Mouse (Mus musculus): ENCODE measurements at regions not wholly inside any gene's neighbourhood (a gene's known extent, or its start where the extent isn't known, plus 50 kb on each side); places are given as distances from the start of the nearest gene placed in this dataset.

DNA sequence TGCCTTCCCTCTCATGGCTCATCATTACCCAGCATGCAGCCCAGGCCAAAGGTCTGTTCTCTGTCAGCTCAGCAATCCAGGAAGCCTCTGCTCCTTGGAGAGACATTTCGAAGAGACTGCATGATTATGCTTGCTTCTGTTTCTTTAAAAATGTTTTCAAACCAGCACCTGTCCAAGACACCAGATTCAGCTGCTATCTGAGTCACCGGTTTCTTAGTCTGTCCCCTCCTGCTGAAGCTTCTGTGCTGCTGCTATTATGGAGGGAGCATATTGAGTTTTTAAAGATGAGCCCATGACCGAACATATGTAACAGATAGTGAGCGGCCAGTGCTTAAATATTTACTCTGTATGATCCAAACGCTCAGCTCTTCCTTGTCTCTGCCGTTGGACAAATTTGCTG lies 506.2 kb downstream of the Med13l start:
- peak; percentile 27 for DNase-seq

DNA sequence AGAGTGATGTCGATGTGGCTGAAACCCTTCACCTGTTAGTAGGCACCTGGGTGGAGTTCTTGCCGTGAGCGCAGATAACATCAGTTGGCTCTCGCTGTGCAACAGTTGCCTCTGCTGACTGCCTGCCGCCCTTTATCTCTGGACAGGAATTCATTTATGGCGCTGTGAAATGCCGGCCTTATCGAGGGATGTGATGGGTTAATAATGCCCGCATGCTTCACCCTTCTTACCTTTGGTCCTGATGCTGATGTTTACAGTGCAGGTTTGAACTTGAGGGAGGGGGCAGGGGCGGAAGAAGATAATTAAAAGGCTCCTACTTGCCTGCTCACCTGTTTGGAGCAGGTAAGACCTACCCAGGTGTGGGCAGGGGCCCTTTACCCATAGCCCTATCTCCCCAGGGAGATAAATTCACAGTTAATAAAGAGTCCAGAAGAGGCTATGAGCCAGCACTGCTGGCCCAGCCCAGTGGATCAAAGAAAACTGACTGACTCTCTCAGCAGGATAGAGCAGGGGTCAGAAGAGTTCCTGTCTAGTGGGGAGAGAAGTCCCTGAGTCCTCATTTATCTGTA lies 509.4 kb downstream of the Med13l start:
- no peak for DNase-seq

DNA sequence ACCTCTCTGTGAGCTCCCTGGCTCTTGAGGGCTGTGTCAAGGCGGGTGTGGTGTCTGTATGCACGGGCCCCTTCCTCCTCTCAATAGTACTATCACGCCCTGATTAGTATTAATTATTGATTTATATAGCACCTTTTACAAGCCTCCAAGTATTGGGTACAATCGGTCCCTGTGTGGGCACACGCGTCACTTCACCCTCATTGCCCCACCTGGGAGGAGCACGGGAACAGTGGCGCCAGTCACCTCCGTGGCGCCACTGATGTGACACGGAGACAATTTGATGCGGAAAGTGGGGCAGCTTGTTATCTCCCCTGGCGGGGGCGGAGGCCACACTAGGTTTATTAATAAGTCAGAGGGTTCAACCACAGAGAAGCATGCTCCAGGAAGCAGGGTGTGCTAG lies 512.2 kb downstream of the Med13l start:
- DNase-seq, result no peak

DNA sequence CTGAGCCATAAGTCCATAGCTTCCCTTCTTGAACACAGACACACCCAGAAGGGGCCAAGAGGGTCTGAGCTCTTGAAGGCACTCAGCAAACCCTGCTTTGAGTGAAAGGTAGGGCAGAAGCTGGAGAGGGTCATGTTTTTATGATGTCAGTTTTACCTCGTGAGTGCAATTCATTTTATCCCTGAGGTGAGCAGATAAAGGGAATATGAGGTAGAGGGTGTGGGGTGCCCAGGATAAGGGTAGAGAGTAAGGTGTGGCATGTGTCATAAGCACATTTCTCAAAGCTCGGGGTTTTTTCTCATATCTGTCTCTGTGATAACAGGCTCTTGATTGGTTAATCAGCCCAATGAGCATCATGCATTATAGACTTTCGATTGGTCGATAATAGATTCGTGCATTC lies 520.3 kb downstream of the Med13l start:
- DNase-seq, result no peak

DNA sequence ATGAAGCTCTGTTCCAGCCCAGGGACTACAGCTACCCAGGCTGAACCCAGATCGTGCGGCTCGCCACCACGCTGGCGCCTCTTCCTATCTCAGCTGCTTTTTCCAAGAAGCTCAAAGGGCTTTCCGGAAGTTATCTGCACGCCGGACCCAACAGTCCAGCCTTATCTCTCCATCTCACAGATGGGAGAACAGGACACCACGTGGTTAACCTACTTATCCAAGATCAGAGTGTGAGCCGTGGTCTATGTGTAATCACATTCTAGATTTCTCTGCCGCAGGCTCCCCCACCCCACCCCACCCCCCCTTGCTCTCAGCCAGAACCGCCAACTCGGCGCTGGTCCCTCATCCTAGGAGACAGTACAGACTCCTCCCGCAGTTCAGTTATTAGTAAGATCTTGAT lies 522.4 kb downstream of the Med13l start:
- no peak for DNase-seq

DNA sequence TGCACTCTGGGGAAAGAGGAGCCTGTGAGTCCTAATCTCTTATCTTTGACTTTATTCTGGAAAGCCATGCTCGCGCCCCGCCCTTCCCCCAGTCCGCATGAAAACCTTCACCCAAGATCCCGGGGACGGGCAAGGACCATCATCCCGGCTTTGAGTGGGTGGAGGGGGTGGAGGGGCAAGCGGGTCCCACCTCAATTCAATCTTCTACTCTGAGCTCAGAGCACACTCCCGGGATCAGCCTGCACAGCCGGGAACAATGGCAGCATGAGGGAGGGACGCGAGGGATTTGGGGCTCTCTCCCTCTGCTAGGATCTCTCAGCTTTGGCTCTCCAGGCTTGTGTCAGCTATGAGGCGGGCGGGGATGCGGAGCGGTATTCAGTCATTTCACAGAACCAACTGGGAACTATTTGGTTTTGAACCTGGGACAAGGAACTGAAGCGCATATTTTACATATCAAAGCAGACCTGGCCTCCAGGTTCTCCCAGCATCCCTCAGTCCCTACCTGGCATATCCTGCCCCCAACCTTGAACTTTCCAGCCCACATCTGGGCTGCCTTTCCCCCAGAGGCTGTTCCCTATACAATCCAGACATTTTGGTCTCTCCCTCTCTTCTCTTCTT lies 537.2 kb downstream of the Med13l start:
- no peak for DNase-seq

DNA sequence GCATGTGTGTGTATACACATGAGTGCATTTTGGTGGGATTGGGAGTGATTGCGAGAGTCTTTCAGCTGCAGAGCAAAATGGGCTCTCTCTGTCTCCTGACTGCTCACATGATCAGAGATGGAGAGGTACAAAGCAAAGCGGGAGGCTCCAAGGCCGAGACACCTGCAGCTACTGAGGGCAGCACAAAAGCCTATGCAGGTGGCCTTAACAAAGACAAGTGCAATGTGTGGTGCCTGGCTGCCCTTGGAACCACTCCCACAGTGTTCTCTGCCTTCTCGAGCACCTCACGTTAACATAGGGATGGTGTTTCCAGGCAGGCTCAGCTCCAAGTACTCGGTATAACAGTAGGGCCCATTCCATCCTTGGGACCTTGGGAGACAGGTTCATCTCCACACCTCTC lies 539.3 kb downstream of the Med13l start:
- DNase-seq, result no peak

DNA sequence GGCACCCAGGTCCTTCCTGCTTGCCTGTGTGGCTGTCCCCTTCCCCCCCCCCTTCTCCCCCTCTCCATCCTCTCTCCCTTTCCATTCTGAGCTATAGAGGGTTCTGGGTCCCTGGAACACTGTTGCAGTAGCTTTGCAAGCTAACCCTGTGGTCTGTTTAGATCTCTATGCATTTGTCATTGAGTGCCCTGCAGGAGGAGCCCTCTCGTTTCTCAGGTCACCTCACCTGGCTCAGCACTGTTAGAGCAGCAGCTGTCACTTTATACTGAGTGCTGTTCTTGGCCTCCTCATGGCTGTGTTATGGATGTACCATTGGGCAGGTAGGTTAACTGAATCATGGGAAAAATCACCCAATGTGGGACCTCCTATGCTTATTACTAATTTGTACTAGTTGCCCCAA lies 543.0 kb downstream of the Med13l start:
- DNase-seq, result no peak

DNA sequence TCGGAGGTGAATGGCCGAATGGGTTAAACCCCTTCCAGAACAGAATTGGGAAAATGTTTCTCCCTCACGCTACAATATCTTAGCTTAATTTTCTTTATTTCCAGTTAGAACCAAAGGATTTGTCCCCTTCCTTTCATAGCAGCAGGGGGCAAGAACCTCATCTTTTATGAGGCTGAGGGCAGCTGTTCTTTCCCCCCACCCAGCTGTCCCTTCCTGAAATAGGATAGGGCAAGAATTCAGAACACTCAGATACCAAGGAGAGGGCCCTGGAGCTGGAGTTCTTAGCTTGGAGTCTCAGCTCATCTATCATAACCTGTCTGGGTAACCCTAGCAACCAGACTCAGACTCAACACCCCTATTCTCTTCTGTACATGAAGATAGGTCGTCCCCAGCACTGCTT lies 547.4 kb downstream of the Med13l start:
- DNase-seq, result no peak

DNA sequence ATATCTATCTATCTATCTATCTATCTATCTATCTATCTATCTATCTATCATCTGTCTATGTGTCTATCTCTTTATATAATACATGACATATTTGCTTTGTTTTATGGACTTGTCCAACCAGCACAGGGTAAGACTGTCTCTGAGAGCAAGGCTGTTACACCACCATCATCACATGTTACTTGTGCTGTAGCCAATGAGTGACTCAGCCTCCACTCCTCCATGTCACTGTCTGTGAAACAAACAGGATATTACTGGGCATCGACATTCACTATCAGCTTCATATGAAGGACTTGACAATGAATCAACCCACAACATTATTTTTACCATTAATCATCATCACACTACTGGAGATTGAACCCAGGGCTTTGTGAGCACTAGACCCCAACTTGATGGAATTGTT lies 549.0 kb downstream of the Med13l start:
- no peak for DNase-seq

DNA sequence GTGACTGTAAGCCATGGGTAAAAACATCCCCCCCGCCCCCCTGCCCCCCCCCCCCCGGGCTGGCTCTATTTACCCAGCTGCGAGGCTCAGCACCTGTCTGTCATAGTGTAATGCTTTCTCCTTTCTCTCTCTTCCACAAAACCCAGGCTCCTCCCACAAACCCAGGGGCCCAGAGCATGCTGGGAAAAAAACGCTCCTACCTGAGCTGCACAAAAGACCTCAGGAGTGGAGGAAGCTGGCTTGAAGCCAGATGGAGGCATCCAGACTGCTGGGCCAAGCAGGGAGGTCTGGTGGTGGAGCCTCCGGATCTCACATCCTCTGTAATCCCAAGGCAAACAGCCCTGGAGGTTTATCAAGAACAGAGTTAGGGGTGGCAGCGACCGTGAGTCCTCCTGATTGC lies 553.6 kb downstream of the Med13l start:
- DNase-seq, result no peak

DNA sequence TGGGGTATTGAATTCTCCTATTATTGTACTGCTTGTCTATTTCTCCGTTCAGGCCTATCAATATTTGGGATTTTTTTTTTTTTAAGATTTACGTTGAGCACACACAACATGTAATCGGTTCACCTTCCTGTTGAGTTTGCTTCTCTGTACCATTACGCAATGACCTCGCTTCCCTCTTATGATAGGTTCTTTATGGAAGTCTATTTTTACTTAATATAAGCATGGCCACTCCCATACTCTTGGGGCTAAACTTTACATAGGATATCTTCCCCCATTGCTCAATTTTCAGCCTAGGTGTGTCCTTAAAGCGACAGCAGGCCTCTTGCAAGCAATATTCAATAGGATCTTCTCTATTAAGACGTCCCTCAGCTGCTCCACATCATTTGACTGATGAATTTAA lies 544.7 kb upstream of the Tbx3 start:
- no peak for DNase-seq

DNA sequence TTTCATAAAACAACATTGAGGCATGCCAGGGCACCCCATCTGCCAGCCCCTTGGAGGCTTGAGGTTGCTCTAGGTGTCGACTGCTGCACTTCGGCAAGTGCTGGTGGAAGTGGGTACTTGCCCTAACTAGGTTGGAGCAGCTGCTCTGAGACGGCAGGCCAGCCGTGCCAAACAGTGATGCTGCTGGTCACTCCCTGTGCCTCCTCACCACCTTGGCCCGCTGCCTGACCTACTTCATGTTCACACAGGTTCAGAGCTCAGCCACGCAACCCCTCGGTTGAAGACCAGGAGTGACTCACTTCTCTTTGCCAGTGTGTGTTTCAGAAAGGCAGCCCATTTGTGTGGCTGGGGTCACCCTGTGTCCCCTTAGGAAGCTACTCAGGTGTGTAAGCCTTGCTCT lies 540.3 kb upstream of the Tbx3 start:
- DNase-seq, result no peak

DNA sequence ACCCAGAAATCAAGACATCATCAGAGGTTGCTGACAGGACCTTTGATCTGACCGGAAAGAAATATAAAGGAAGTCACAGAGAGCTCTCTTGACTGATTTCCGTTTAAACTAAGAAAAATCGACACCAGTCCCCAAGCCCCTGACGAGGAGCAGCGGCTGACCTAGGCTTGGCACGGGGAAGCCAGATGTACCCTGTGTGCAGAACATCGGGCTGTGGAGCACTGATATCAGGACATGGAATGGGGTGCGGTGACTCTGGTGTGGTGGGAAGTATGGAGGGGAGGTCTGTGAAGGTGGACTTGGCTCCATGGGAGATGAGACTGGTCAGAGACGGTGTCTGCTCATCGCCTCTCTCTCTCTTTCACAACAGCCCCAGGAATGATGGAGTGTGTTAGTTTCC lies 539.0 kb upstream of the Tbx3 start:
- no peak for DNase-seq

DNA sequence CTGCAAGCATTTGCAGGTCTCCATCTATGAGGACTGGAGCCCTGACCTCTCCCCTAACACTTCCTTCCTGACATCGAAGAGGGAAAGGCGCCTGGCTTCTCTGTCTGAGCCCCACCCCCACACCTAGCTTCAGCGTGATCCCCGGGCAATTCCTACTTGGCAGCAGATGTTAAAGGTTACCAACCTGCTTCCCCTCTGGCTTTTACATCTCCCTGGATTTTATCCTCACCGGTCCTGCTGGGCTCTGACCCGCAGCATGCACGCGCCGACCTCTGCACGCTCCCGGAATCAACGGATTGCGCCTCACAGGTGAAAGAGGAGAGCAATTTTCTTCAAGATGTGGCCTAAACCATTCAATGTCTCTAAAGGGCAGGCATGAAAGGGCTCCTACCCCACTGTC lies 537.1 kb upstream of the Tbx3 start:
- no peak for DNase-seq

DNA sequence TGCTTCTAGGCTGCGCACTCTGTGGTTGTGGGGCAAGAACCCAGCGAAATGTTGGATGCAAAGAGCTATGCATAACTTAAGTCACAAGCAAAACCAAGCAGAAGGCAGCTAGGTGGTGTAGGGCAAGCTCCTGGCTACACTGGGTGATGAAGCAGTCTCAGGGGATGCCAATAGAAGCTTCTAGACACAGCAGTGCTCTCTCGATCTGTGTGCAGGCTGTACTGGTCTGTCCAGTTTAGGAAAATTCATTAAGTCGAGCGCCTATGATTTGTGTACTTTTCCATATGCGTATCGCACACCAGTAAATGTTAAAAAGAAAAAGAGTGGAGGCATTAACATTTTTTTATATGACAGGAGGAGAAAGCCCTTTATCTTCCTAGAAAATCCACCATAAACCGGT lies 533.6 kb upstream of the Tbx3 start:
- DNase-seq, result no peak

DNA sequence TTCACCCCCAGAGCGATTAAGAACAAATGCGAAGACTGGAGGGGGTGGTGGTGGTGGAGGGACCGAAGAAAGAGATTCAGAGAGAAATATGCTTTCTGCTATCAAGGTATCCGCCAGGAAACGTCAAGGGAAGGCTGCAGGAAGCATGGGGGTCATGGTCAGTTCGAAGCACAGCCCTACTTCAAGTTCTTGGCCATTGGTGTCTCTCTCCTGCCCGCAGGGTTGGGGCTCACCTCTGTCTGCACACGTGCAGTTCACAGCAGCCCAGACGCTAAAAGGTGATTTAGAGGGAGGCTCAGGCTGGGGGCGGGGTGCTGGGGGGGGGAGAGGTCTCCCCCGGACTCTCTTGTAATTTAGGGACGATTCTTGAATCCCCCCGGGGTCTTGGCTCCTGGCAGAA lies 533.1 kb upstream of the Tbx3 start:
- DNase-seq, result no peak

DNA sequence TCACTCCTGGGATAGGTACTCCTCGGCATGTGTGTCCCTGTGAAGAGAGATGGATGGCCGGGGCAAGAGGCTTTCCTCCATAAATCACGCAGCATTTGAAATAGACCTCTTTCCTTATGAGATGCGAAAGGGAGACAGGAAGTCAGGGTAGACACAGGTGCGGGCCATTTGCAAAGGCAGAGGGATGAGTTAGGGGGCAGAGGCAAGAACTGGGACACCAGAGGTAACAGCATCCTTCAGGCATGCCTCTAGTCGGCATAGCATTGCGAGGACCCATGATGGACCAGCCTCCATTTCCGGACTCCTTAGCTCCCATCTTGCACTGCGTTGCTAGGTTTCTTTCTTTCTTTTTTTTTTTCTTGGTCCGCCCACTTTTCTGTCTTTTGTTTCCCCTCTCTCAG lies 532.6 kb upstream of the Tbx3 start:
- peak; percentile 18 for DNase-seq

DNA sequence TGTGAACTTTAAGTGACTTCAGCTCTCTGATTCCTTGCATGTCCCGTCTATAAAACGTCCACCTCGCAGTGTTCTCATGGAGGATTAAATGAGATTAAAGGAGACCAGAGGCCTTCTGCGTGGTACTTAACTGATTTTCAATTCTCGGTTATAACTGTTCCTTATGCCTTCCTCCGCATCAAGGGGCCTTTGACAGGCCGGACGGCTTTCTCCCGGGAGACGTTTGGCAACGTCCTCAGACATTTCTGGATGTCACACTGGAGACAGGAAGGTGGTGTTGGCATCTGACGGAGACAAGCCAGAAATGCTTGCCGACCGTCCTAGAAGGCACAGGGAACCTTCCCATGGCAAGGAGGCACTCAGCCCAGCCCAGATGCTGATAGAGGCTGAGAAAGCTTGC lies 532.2 kb upstream of the Tbx3 start:
- peak; percentile 9 for DNase-seq

DNA sequence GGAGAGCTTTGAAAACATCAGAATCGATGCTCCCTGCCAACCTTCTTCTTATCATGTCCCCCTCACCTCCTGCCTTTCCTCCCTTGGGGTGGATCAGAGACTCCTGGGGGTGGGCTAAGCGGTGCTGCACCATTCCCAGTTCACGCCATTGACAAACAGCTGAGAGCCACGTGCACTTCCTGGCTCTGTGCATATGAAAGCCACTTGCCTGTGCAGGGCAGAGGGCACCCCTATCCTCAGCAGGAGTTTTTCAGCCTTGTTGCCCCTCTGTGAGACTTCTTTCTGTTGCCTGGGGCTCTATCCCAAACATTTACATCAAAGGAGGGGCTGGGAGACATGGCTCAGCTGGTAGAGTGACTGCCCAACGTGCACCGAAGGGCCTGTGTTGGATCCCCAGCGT lies 531.1 kb upstream of the Tbx3 start:
- no peak for DNase-seq

DNA sequence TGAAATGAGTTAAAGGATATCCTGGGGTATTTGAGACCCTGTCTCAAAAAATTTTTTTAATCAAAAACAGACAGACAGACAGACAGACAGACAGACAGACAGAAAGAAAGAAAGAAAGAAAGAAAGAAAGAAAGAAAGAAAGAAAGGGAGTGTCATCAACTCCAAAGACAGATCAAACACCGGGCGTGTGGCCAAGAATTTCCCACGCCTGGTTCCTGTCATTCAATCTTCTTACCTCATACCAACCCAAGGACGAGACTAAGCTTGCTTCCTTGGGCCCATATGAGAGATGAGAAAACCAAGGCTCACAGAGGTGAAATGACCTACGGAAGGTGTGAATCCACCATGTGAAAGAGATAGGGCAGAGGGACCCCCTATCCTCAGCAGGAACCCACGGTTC lies 530.7 kb upstream of the Tbx3 start:
- DNase-seq, result no peak

DNA sequence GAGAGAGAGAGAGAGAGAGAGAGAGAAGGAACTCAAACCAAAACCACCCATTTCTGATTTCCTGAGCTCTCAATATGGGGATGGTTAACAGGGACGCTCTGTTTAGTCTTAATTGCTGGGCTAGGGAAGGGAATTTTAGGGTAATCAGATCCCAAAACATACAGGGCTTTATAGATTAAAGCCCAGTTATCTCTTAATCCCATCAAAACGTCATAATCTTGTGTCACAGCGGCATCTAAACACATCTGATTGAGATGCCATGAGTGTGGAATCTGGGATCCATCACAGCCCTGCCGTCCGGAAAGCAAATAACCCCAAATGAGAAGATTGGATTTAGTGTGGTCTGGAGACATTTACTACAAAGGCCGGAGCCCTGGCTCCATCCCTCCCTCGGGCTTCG lies 527.1 kb upstream of the Tbx3 start:
- no peak for DNase-seq

DNA sequence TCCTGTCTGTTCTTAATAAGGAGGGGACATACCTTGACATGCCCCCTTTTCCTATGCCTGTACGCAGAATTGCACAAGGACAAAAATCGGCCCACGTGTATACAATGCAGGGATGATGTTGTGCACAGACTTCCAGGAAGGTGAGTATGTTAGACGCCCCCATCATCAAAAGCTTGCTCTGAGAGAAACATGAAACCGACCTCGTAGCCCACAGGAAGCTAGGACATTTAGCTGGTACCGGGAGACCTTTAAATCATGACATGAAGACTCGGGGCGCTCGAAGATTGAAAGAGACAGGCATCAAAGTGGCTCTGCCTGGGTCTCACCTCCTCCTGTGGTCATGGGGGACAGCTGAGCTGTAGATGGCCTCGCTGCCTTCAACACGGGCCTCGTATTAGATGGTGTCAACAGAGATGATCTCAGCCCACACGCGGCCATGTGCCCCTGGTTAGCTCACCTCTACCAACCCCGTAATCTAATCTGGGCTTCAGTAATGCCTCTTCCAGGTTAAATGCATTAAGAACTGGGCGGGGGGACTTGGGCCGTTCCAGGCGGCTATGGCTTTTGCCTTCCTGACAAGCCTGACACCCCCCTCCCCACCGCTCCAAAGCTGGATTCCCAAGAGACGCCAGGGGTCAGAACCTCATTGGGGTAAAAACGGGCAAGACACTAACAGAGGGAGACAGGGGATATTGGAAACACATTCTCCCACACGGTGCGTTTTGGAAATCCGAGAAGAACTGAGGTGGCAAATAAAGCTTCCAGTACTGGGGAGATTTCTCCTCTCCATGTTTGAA lies 520.9 kb upstream of the Tbx3 start:
- DNase-seq, result no peak

DNA sequence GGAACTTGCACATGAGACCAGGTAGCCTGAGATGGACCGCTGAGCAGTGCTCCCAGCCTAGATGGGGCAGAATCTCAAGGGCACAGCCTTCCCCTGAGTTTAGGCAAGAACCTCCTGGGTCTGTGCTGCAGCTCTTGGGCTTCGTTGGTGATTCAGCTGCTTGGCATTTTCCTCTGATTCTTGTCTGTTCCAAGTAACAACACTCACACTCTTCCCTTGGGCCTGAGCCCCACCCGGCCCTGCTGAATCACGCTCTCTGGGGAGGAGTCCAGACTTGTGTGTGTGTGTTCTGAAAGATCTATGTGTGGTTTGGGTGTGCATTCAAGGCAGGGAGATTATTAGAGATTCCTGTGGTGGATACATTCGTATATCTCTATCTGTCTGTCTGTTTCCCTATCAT lies 517.4 kb upstream of the Tbx3 start:
- DNase-seq, result no peak

DNA sequence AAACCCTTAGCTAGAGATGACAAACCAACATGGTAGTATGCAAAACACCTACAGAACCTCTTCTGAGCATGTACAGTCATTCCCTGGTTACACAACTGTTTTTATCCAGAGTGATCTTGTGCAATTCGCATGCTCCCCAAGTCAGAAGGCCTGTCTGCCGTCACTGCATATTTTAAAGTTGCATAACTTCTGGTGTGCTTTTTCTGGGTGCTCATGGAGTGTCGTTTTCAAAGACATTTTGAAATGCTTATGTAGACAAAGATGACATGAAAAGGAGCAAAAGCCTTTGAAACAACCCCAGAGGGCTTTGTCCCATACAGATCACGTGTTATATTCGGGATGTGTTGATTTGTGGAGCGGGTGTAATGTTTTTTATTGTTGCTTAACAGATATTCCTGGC lies 513.8 kb upstream of the Tbx3 start:
- DNase-seq, result no peak
